Mouse (Mus musculus): Measurements from ENCODE around the gene Rab11a. TPM values are rescaled to one million over a fixed set of nuclear protein-coding genes. Genes with fewer than 3 reads are reported as not detected.
"Not testable (repeated sequence)": the region's sequence is repeated elsewhere in the genome, so short reads cannot be mapped to it uniquely, and the experiment has no call there.

Gene Rab11a
- total RNA-seq, 2 experiments from 2014 or later, result 93.9 to 96.6 TPM

GRCm38 (mm10) chr9:64696404-64696803 lies 41.2 kb downstream of the Rab11a start:
- peak; percentile 51 for DNase-seq (ENCODE audit: low spot score)

GRCm38 (mm10) chr9:64695266-64695665 lies 42.3 kb downstream of the Rab11a start:
- DNase-seq (ENCODE audit: low spot score), result no peak

- DNase-seq (ENCODE audit: low spot score), result no peak
Observed at GRCm38 (mm10) chr9:64693094-64693493, 44.5 kb downstream of the Rab11a start.

- DNase-seq (ENCODE audit: low spot score), result no peak
Observed at GRCm38 (mm10) chr9:64691176-64691575, 46.4 kb downstream of the Rab11a start.

- no peak for DNase-seq (ENCODE audit: low spot score)
Observed at GRCm38 (mm10) chr9:64690771-64691170, 46.8 kb downstream of the Rab11a start.

- DNase-seq (ENCODE audit: low spot score), result no peak
Observed at GRCm38 (mm10) chr9:64688015-64688394, 49.6 kb downstream of the Rab11a start.

- no peak for DNase-seq (ENCODE audit: low spot score)
Observed at GRCm38 (mm10) chr9:64687122-64688014, 50.2 kb downstream of the Rab11a start.

- DNase-seq (ENCODE audit: low spot score), result not testable (repeated sequence)
Observed at GRCm38 (mm10) chr9:64671341-64672319, 65.9 kb downstream of the Rab11a start.

GRCm38 (mm10) chr9:64668001-64668400 lies 69.6 kb downstream of the Rab11a start:
- DNase-seq (ENCODE audit: low spot score), result no peak

GRCm38 (mm10) chr9:64667513-64667912 lies 70.0 kb downstream of the Rab11a start:
- peak; percentile 7 for DNase-seq (ENCODE audit: low spot score)

GRCm38 (mm10) chr9:64666549-64666948 lies 71.0 kb downstream of the Rab11a start:
- no peak for DNase-seq (ENCODE audit: low spot score)

Small RNA genes lying within 50 kb of the gene (microRNA-seq; reads per million reads assigned to microRNA genes)
- gene Gm47308, result not detected

Other genes starting within 250 kb of the Rab11a start
- gene Dennd4a, start 73.6 kb upstream of the Rab11a start, total RNA-seq (2021), result 1 to 10 TPM; 1.6 to 2.5 TPM
- under 1 TPM in 1 of 2 experiments, not detected in 1; 0.05 TPM for gene Slc24a1, start 213.8 kb upstream of the Rab11a start, total RNA-seq (2021)
- gene Ints14, start 223.1 kb upstream of the Rab11a start, total RNA-seq (2021), result 10 to 100 TPM; 14.3 to 14.6 TPM

Measured in gastrocnemius, adult 18-20 months (tissue).